Mouse (Mus musculus): ENCODE data around the gene Gng2.
"Not testable (repeated sequence)": the region's sequence is repeated elsewhere in the genome, so short reads cannot be mapped to it uniquely, and the experiment has no call there.

Gng2 gene

GRCm38 (mm10) chr14:19935084-19935483 is 42.3 kb downstream of the Gng2 start:
- no peak for DNase-seq

DNA sequence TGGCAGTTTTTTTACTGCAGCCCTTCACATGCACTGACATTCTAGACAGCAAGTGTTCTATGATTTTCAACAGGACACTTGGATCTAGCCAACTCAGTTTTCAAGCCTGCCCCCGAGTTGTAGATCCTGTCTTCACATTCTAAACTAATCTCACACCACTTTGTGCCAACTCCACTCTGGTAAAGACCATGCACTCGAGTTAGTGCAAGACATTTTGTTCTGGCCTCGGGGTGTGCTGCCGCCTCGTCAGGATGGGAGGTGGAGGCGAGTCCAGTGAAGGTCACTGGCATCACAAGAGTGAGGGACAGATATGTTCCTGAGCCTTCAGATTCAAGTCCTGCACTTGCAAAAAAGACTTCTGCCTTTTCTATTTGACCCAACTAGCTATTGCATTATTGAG is 44.1 kb downstream of the Gng2 start:
- no peak for DNase-seq

DNA sequence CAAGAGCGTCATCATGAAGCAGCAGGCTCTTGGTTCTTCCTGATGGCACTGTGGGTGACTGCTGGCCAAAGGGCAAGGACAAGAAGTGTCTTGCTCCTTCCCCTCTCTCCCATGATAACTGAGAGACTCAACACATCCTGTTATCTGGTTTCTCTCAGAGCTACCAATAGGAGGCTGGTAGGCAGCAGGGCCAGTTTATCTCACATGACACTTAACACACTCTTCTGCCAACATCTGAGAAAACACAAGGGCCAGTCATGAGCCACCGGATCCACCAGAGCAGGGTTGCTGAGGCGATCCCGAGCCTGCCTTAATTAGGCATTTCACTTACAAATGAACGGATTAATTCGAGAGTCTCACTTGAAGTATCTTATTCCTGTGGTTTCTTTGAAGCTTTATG is 49.5 kb downstream of the Gng2 start:
- no peak for DNase-seq

GRCm38 (mm10) chr14:19927156-19927555 is 50.3 kb downstream of the Gng2 start:
- no peak for DNase-seq

DNA sequence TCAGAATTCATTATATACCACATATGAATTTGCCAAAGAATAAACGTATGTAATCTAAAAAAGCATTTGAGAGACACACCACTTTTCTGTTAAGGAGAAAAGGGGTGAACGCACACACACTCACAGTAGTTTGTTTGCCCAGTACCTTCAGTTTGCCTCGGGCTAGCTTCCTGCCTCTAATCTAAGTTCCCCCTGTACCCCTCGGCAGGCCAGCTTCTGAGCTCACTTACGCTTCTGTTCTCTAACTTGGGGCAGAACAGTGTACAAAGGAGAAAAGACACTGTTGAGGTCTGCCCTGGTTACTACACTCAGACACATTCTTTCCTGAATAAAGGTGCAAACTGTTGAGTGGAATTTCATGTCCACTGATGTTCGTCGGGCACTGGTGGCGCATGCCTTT is 51.1 kb downstream of the Gng2 start:
- DNase-seq, result no peak

GRCm38 (mm10) chr14:19925157-19925556 is 52.3 kb downstream of the Gng2 start:
- no peak for DNase-seq

GRCm38 (mm10) chr14:19924086-19924485 is 53.3 kb downstream of the Gng2 start:
- no peak for DNase-seq

DNA sequence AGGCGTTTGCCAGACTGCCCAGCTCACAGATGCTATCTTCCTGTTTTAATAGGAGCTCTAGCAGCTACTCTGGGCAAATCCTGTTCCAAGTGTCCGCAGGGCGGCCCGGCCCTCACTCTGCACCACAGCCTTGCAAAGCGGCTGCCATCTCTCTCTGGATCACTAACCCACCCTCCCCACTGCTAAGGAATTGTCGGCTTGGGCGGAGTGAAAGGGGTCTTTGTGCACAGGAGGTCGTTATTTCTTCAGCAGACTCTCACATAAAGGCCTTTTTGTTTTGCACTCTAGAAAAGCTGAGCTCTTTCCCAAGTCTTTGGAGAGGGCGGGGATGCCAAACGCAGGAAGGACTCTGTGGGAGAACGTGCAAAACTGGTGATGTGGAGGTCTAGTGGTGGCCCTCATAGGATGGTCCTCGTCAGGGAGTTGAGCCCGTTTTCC is 57.2 kb downstream of the Gng2 start:
- no peak for DNase-seq

DNA sequence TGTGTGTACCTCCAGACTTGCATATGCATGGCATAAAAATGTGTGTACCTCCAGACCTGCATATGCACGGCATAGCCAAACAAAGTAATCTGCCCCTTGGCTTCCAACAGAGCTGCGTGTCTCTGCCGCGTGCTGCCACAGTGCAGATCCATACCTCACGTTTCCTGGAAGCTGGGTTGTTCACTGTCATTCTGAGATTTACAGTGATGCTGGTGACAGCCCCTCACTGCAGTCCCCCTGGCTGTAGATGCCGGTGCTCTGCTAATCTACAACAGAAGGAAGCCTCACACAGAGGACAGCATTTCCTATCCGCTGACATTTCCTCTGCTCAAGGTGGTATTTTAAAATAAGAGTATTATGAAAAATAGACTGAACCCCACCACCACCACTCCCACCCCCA is 57.6 kb downstream of the Gng2 start:
- DNase-seq, result no peak

- no peak for DNase-seq
These were observed 59.9 kb downstream of the Gng2 start for GRCm38 (mm10) chr14:19917534-19917933.

DNA sequence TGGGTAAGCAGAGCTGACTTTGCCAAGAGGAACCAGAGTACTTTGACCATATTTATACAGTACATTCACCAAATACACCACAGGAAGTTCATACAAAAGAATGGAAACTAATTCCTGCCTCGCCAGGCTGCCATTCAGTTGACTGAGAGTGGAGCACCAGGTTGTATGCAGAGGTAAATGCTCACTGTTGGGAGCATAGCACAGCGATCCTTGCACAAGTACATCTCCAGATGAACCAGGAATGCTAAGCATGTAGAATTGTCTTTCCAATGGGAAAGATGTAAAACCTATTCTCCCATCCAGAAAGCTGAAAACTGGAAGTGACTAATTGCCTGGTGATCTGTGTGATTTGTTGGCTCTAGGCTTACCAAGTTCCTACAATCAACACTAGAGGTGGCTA is 61.1 kb downstream of the Gng2 start:
- no peak for DNase-seq

DNA sequence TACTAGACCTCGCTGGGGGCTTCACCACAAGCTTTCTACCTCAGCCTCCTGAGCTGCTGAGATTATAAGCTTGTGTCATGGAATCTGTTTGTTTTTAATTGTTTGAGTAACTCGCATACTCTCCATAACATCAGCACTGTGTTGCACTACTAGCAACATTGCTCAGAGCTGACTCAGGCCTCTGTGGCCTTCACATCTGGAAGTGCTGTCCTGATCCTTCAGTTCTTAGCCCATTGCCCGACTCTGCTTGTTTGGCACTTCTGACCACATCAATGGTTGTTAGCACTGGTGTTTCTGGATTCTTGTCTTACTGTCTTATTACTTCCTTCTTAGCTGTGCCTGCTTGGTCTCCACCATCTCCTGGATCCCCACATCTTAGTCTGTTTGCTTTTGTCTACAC is 64.5 kb downstream of the Gng2 start:
- DNase-seq, result no peak

DNA sequence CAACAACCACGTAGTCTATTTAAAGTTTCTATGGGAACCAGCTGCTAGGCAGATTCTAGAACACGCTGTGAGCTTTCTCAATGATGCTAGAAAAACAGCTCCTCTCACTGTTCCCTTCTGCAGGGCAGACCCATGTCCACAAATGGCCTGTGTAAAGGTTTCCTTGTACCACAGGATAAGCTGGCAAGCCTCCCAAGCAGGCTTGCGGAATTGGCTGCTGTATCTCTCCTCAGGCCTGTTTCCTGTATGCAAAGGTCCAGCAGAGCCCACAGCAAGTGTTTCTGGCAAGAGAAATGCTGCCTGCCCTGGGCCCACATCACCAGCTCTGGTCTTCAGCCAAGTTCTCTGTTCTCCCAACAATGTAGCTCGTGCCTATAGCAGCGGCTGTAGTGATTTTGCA is 71.8 kb downstream of the Gng2 start:
- DNase-seq, result no peak

DNA sequence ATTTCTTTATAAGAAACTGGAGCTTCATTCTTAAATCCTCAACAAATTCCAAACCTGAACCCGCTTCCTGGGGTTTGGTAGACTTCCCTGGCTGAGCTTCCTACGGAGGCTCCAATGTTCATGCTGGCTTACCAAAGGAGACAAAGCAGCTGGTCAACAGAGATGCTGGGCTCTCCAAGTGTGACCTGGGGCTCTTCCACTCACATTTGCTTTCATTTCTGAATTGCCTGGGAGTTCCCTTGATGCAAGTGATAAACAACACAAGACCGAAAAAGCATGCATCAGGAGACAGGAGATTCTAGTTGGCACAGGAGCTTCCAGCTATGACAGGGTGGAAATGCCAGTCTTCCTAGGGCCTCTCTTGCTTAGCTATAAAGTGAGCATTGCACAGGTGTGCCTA is 72.6 kb downstream of the Gng2 start:
- DNase-seq, result no peak

DNA sequence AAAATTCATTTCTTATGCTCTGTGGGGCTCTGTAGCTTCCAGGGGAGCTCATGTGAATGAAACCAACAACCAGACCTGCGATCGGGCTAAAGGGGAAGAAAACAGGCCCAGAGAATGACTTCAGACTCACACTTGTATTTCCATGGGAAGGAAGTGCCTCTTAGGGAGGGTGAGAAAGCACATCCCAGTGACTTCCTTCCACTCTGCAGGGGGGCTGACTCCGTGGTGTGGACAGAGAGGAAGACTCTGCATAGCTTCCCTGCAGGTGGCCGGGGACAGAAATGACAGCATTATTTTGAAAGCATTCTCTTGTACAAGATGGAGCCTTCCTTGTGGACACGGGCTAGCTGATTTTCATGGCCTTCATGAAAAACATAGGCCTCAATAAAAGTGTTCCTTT is 73.4 kb downstream of the Gng2 start:
- DNase-seq, result no peak

DNA sequence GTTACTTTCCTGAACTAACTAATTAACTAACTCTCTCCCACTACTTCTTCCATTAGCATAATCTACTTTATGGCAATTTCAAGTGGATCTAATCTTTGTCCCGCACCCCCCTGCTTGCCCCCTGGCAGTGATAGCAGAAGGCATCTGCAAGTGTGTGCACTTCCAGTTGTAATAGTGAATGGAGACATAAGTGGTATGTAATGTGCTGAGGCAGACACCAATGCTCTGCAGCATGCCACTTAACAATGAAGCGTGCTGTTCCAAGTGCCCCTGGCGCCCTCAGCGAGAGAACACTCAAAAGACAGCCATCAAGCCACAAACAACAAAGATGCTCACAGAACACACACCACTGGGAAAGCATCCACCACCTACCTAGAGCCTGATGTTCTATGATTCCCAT is 76.9 kb downstream of the Gng2 start:
- no peak for DNase-seq

DNA sequence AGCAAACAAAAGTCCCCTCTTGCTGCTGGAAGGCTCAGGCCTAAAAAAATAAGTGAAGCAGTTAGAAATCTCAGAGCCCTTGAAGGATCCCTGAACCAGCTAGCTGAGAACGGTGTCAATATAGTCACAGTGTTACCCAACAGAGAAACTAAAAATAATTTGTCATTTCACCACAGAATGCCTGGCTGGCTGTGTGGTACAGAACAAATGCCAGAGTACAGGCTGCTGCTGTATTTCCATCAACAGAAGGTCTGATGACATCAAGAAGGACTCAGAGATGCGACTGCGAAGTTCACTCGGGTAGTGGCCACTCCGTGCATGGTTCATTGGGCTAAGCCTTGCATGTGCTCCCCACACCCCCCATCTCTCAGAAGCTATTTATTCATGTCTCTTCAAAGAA is 89.9 kb downstream of the Gng2 start:
- no peak for DNase-seq

DNA sequence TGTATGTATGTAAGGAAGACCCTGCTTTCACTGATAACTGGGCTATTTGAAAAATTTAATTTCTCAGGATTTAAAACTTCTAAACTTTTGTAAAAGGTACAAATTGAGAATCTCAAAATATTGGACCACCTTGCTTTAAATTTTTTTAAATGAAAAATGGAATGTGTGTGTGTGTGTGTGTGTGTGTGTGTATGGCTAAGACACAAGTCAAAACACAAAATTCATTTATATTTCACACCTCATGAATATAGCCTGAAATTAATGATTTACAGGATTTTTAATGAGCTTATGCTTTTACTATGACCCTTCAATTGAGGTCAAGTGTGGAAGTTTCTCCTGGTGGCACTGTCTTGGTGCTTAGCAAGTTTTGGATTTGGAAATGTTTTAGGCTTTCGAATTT is 93.0 kb downstream of the Gng2 start:
- DNase-seq, result not testable (repeated sequence)

DNA sequence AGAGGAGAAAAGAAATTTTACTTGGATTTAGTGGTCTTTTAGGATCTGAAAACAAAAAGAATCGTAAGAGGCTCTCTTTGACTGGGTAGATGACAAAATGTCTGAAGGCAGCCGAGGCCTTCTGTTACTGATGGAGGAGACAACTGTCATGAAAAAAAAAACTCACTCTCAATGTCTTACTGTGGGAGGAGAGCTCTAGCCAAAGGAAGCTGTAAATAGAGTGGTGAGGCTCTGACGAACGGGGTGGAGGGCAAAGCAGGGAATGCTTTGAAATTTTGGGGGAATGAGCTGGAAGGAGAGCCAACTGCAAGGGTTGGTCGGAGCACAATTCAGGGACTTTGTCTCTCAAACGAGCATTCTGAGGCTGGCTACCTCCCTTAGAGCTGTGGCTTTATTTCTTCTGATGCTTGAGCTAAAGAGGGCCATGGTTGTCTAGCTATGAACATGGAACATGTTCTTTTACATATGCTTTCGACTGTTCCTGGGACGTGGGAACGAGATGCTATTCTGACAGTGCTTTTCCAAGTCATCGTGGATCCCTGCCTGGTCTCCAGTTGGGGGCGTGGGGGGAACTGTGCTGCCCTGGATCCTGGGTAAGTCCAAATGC is 103.1 kb downstream of the Gng2 start:
- no peak for DNase-seq

- DNase-seq, result no peak
These were observed 110.0 kb downstream of the Gng2 start for GRCm38 (mm10) chr14:19867286-19867935.

DNA sequence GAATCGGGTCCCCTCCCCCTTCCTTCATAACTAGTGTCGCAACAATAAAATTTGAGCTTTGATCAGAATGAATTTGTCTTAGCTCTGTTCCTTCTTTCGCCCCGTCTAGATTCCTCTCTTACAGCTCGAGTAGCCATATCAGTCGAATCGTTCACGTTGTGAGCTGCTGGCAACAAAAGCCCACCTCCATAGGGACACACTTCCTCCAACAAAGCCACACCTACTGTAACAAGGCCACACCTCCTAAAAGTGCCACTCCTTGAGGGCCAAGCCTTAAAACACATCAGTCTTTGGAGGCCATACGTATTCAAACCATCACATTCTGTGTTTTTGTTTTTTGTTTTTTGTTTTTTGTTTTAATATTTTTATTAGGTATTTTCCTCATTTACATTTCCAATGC is 112.3 kb downstream of the Gng2 start:
- DNase-seq, result not testable (repeated sequence)

- no peak for DNase-seq
These were observed 115.9 kb downstream of the Gng2 start for GRCm38 (mm10) chr14:19861311-19862080.

GRCm38 (mm10) chr14:19860281-19860680 is 117.1 kb downstream of the Gng2 start:
- no peak for DNase-seq
